Comparison of ENCODE assay signal across 8 mouse cellular contexts in the genomic region with DNA sequence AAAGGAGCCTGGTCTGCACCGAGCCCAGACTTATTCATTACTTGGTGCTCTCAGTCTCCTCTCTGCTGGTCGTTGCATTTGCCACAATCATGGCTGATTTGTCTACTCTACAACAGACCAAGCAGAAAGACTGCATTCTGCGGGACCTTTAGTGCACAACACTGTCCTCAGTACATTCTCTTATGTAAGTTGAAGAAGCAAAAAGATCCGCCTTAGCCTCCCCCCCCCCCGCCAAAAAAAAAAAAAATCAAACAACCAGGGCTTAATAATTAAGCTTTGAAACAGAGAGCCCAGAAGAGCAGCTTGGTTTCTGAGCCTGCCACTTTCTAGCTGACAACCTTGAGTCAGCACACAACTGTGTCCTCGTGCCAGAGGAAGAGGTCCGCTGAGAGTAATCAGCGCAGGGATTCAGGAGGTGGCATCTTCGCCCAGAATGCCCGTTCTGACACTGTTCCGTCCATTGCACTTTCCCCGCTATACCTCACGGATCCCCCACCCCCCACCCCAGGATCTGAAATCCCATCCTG. TPM values are rescaled to one million over a fixed set of nuclear protein-coding genes. Genes with fewer than 3 reads are reported as not detected.
A peak's percentile ranks its signal among the peaks of the same experiment; 100 is the strongest.
DNase-seq lines count a peak whose midpoint lies in the region; TF ChIP-seq lines count a peak whose summit lies in the region.

No protein-coding gene starts in this region.

- intact Hi-C loops in left cerebral cortex, adult 2 months (cut with DNase I), result no loop called here

- no peak for TF ChIP-seq CTCF in left cerebral cortex, adult 2 months (IDR thresholded peaks at IDR 0.05)
- no peak for TF ChIP-seq CTCF in cortical plate, adult 2 months (IDR thresholded peaks at IDR 0.05; ENCODE audit: extremely low read depth, insufficient read depth, low read length)

- TF ChIP-seq POLR2A in cortical plate, adult 2 months (IDR thresholded peaks at IDR 0.05; ENCODE audit: extremely low read depth, insufficient read depth, low read length), result no peak

- WGBS in midbrain, embryonic 10.5 days, result 8% methylated on average over 13 of the region's 13 CpGs

- no peak for DNase-seq in left cerebral cortex, adult 2 months (ENCODE audit: extremely low spot score in 1 of 2, low spot score in 2 of 2)
- no peak for DNase-seq in left cerebral cortex, adult 18-20 months (ENCODE audit: low spot score in 2 of 2)
- peak; percentile 44 for DNase-seq in kidney, adult 18-20 months
- DNase-seq in midbrain, embryonic 10.5 days (ENCODE audit: low spot score), result no peak
- DNase-seq in ovary, postnatal 10 days (ENCODE audit: low spot score), result no peak
- DNase-seq in layer of hippocampus, postnatal 14 days (ENCODE audit: low spot score in 2 of 2), result no peak
- DNase-seq in right cerebral cortex, postnatal 25 days, result no peak

- no peaks in the 10 kb centered on the region for H3K9me3 ChIP-seq in midbrain, embryonic 10.5 days (replicated peaks)

- peak overlapping the region; percentile 68; the same call in 1 of the 2 replicates for H3K27ac ChIP-seq in left cerebral cortex, adult 2 months
- no peak overlapping the region for H3K27ac ChIP-seq in cortical plate, adult 2 months (ENCODE audit: insufficient read depth, low read length)
- peak overlapping the region; percentile 85 for H3K27ac ChIP-seq in midbrain, embryonic 10.5 days (replicated peaks)

- H3K4me3 ChIP-seq in left cerebral cortex, adult 2 months, result peak overlapping the region; percentile 85
- peak overlapping the region; percentile 73 for H3K4me3 ChIP-seq in cortical plate, adult 2 months (ENCODE audit: insufficient read depth, low read length)
- peak overlapping the region; percentile 92 for H3K4me3 ChIP-seq in midbrain, embryonic 10.5 days

- H3K27me3 ChIP-seq in midbrain, embryonic 10.5 days (ENCODE audit: low read depth, poor library complexity, severe bottlenecking), result no peaks in the 10 kb centered on the region

- H3K4me1 ChIP-seq in cortical plate, adult 2 months (ENCODE audit: control insufficient read depth, insufficient read depth, low read length), result peaks cover 7% of the 10 kb centered on the region
- H3K4me1 ChIP-seq in midbrain, embryonic 10.5 days, result peaks cover 11% of the 10 kb centered on the region

- H3K36me3 ChIP-seq in midbrain, embryonic 10.5 days, result peaks cover 34% of the 10 kb centered on the region

RNA-seq across cellular contexts. Expression of gene Polr3a, which starts 0.6 kb away (rescaled TPM):
- 10 to 100 TPM; 39.0 to 40.9 TPM for total RNA-seq in left cerebral cortex, adult 2 months (2021)
- 10 to 100 TPM; 31.7 to 35.0 TPM for total RNA-seq in left cerebral cortex, adult 18-20 months (2021)
- 20.8 and 21.5 TPM in 2 replicates for polyA plus RNA-seq in cortical plate, adult 2 months (2012; rRNA removed)
- polyA plus RNA-seq in midbrain, embryonic 10.5 days (2016; fragmentation: Nextera tagmentation; extraction: Ambion mirVana), result 18.3 and 21.0 TPM in 2 replicates
- total RNA-seq in layer of hippocampus, postnatal 14 days (2021), result 10 to 100 TPM; 30.1 to 35.6 TPM

RNA-seq across cellular contexts. Expression of gene Rps24, which starts 0.6 kb away (rescaled TPM):
- total RNA-seq in left cerebral cortex, adult 2 months (2021), result 100 to 1,000 TPM; 662 to 734 TPM
- 100 to 1,000 TPM; 776 to 777 TPM for total RNA-seq in left cerebral cortex, adult 18-20 months (2021)
- 1,569 and 1,716 TPM in 2 replicates for polyA plus RNA-seq in cortical plate, adult 2 months (2012; rRNA removed)
- 915 and 1,078 TPM in 2 replicates for polyA plus RNA-seq in midbrain, embryonic 10.5 days (2016; fragmentation: Nextera tagmentation; extraction: Ambion mirVana)
- 100 to 1,000 TPM; 725 to 729 TPM for total RNA-seq in layer of hippocampus, postnatal 14 days (2021)
